Mouse (Mus musculus) layer of hippocampus, postnatal 36 days (tissue): Measurements from ENCODE around the gene Nrf1. TPM values are rescaled to one million over a fixed set of nuclear protein-coding genes. Genes with fewer than 3 reads are reported as not detected.

Experiments used
- DNase-seq, 2 experiments: peaks; one replicate each; pipeline ENCODE4 v3.0.0; 2022
- microRNA-seq, 2 experiments: library from miRNA; unstranded; fragments of <30 nt; microRNA quantifications; one replicate each; pipeline ENCODE4 v1.2.0; 2021
- total RNA-seq, 2 experiments: library from RNA; stranded (reverse); gene quantifications; 2 replicates each; pipeline ENCODE4 v1.2.3; 2021

Gene Nrf1
- total RNA-seq, 2 experiments from 2014 or later = 20.1 to 21.5 TPM

DNA sequence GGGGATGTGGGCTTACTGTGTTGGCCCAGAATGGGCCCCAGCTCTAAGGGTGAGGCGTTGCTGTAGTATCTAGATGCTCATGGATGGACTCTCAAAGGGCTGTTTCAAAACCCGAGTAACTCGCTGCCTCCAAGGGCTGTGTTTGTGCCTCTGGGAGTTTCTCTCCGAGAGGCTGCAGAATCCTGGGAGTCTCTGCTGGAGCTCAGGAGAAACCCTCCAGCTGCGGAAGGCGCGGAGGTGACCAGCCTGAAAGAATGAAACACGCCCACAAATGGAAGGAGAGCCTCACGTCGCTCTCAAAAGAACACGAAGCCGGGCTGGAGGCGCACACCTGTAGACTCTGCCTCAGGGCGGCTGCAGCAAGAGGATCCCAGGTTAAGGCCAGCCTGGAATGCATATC, 129.5 kb downstream of the Nrf1 start:
- no peak for DNase-seq

DNA sequence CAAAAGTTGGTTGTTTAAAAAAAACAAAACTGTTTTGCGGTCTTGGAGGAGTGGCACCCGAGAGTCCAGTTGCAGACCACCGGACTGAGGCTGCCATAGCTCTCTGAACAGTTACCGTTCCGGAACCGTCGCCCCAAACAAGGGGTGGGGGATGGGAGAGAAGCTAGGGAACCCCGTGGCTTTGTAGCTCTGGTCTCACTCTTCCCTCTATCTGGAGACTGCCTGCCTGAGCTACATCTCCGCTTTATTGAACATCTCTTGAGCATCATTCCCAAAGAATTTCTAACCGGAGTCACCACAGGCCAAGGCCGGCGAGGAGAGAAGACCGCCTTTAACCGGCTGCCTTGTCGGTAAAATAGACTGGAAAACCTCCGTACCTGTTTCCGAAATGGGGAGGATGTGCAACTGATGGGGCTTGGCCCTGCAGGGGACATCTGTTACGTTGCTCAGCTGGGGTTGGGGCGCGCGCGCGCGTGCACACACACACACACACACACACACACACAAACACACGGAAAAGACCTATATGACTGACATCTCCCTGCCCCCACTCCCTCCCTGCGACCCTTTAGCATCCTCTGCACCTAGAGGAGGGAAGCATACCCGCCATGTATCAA, 130.3 kb downstream of the Nrf1 start:
- DNase-seq = no peak

DNA sequence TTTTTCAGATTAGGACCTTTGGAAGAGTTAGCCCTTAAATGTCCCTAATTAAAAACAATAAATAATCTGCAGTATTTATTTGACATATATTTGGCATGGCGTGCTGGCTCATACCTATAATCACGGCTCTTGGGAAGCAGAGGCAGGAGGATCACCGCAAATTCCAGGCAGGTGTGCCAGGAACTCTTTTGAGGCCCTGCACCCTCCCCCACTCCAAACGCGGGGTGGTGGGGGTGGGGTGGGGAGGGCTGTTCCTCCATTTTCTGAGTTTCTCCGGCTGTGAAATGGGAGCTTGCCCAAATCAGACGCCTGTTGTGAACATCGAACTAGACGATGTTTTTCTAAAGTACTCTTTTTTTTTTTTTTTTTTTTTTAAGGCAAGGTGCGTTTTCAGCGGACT, 131.3 kb downstream of the Nrf1 start:
- no peak for DNase-seq

DNA sequence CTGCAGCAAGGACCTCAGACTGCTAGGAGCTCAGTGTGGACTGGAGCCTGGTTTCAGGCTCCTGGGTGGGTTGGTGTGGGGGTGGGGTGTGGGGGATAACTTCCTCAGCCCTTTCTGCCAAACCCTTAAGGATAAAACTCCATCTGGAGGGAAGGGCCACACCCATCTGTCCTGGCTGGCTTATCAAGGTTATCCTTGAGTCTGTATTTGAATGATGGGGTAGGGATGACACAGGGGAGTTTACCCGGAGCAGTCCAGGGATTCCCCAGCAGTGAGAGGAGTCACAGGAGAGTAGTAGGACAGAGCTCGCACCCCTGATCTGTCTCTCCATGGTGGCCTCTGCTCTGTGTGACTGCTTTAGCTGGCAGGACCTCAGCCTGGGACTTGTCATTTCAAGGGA, 132.5 kb downstream of the Nrf1 start:
- no peak for DNase-seq

DNA sequence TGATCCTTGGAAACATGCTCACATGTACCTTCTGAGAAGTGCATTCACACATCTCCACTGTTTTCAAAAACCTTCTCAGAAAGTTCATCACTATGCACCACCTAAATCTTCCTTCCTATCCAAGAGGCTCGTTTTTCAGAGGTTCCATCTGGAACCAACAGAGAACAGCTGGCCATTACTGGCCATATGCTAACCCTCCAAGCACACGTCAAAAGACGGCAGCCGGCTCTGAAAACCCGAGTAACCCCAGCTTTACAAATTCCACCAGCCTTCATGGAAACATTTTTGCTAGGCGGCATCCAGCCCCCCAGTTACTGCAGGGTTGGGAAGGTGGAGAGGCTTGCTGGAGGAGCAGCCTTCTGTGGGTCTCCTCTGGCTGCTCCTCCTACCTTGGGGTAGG, 134.2 kb downstream of the Nrf1 start:
- DNase-seq = no peak

DNA sequence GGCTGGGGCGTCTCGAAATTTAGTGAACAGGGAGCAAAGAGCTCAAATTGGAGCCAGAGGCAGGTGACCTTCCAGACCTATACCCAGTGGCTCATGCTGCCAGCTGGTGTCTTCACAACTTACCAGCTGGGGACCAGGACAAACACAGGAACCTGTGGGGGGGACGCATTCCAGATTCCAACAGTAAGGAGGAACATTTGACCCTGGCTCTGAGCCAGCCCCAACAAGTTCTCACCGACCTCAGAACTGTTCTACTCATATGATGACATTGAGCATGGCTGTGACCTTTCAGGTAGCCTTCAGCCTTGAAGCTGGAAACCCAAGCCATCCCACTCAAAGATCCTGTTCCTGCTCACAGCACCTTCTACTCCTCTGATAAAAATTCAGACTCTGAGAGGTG, 135.8 kb downstream of the Nrf1 start:
- DNase-seq = no peak

DNA sequence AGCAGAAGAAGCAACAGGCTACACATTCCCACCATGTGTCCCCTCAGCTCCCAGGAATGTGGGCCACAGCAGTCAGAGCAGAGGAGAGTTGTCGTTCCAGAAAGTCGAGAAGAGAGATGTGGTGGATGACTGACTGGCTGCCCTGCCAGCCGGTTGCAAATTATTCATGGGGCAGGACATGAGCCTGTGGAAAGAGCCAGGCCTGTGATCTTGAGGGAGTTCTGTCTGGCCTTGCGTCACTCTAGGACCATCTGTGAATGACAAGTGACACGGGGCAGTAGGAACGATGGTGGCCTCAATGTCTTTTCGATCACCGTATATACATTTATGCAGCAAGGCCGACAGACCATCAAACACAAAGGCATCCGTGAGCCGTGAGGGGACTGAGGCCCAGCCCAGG, 147.9 kb downstream of the Nrf1 start:
- no peak for DNase-seq

DNA sequence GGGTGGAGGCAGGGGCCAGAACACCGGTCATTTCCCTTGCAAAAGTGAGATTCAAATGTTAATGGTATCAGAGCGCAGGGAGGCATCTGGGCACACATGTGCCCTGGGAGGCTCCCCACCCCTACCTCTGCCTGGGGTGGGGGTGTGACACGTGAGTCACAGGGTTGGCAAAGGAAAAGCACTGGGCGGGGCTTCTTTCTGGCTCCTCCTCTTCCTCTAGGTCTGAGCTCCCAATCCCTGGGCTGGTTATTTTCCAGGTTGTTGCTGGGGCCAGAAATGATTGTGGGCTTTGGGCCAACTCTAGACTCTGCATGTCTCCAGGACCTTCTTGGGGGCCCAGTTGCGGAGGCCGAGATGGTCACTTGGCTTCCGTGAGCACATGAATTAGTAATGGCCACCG, 148.4 kb downstream of the Nrf1 start:
- no peak for DNase-seq

Small RNAs within 50 kb of the gene (microRNA-seq; reads per million reads assigned to microRNA genes)
- 25.2 to 152 reads per million in 2 experiments for gene Mir182
- gene Mir183 = 26.4 to 138 reads per million in 2 experiments
- gene Mir96 = 0 to 1.5 reads per million in 2 experiments

Other genes with a start within 250 kb of the Nrf1 start
- gene Strip2, start 131.0 kb upstream of the Nrf1 start, total RNA-seq = 10 to 100 TPM; 20.2 to 25.3 TPM